Mouse (Mus musculus): ENCODE measurements at regions not wholly inside any gene's neighbourhood (a gene's known extent, or its start where the extent isn't known, plus 50 kb on each side); places are given as distances from the start of the nearest gene placed in this dataset.
"Not testable (repeated sequence)": the region's sequence is repeated elsewhere in the genome, so short reads cannot be mapped to it uniquely, and the experiment has no call there.

DNA sequence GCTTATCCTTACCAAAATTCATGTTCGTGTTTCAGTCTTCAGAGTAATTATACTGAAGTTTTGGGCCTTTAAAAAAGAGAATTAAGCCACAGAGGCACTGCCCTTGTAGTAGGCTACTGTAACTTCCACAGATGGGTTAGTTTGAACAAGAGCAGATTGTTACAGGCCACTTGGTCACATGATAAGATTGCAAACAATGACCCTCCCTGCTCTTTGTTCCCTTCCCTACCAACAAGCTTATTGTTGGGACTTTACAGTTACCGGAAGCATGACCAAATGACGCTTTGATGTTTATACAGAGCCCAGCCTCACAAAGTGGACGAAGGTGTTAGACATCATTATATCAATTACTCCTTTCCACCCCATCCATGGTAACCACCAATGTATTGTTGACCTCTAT is 63.9 kb upstream of the Galnt18 start:
- DNase-seq (ENCODE audit: low spot score) = no peak

DNA sequence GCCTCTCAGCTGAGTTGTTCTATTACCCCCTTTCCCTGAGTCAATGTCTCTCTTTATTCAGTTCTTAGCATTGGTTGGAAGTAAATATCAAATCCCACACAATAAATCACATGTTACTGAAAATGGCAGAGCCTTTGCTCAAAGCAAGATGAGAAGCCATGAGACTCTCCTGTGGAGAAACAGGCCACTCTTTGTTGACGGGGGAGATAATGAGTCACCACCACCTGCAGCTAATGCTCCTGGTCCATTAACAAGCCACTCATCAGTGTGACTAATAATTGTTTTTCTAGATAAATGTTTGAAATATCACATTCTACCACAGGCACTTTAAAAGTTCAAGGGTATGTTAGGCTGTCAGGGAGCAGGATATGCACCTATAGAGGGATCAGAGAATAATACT is 61.0 kb upstream of the Galnt18 start:
- DNase-seq (ENCODE audit: low spot score) = no peak

DNA sequence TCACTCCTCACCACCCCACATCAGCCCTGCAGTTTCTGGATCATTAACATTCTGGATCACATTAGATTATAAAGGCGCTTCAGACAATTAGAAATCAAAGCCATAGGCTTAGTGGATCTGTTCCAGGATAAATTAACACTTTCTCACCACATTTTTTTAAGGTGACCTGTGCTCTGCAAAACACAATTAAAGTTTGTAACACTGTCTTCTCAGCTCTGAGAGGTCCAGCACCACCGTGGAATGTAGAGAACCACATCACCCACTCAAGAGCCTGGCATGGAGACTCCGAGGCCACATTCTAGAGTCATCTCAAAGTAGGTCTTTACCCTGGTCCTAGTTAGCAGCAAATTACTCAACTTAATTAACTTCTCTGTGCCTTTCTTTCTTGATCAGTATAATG is 58.4 kb upstream of the Galnt18 start:
- no peak for DNase-seq (ENCODE audit: low spot score)

DNA sequence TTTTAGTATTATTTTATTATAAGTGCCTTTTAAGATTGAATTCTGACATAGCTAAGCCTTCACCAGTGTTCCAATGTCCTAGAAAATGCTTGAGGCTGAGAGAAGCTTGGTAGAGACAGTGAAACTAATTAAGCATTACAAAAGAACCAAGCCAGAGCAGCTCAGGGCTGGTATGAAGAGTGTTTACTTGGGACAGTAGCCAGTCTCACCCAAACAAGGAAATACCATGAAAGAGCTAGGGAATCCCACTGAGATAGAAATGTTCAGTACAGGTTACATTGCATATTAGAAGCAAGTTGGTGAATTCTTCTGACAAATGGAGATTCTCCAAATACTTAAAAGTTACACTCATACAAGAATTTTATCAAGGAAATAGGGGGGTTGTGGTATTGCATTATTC is 54.6 kb upstream of the Galnt18 start:
- DNase-seq (ENCODE audit: low spot score) = not testable (repeated sequence)

DNA sequence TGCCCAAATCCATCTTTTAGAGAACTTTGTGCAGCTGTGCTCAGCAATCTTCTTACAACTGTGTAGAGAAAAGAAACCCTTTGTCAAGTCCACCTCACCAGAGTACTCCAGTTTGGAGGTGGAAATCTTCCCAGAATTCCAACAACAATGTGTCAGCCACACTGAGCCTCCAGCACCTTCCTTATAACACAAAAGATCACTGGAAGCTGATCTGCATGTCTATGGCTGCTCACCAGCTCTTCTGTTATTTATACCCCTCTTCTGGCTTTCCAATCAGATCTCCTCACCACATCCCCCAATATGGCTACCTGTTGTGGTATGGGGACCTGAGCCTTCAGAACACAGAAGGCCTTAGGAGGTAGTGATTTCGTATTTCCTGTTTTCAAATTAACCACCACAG is 50.2 kb upstream of the Galnt18 start:
- DNase-seq (ENCODE audit: low spot score) = no peak
